Mouse (Mus musculus) A20 (cell line): ENCODE measurements around the gene Btbd19.

ENCODE experiments used
- DNase-seq: peaks from one replicate; pipeline ENCODE4 v3.0.0-alpha.2; 2011; ENCODE audit warnings: low read depth, low spot score

Gene Btbd19

DNA sequence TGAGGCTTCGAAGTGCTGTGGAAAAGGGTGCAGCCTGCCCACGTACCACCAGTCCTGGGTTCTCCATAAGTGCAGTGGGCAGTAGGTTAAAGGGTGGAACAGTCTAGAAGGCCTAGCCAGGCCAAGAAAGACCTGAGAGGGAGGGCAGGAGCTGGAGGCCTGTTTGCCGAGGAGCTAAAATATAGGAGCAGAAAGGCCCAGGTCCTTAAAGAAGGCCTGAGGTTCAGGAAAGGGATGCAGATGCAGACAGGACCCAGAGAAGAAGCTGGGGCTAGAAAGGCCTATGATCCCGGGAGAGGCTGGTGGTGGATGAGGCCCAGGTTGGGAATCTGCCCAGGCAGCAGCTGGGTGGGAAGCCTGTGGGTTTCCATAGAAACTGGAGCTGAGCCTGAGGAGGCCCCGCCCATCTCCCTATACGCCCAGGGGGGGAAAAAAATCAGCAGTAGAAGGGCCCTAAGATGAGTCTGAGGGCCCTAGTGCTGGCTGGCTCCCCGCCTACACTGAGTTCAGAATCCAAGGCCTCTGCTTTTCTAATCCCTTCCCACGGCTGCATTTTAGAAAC, at the start of gene Btbd19:
TSS of gene Btbd19 (minus strand) at position 378 of the 562 bp plus-strand sequence.
- DNase-seq = no peak

GRCm38 (mm10) chr4:117169936-117170335, 44.4 kb upstream of the Btbd19 start:
- no peak for DNase-seq

GRCm38 (mm10) chr4:117161183-117161582, 35.7 kb upstream of the Btbd19 start:
- DNase-seq = no peak

- no peak for DNase-seq
Measured at GRCm38 (mm10) chr4:117159666-117160065, 34.1 kb upstream of the Btbd19 start.

DNA sequence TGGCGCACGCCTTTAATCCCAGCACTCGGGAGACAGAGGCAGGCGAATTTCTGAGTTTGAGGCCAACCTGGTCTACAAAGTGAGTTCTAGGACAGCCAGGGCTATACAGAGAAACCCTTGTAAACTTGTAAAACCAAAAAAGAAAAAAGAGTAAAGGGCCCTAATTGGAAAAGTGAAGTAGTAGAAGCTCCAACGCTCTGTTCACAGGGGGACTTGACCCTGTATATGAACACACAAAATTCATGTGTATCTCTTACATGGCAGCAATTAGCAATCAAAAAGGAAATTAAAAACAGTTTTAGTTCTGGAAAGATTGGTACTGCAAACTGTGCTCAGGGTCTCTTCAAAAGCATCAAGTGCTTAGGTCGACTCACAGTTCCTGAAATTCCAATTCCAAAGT, 30.8 kb upstream of the Btbd19 start:
- peak; percentile 62 for DNase-seq

- peak; percentile 94 for DNase-seq
Measured at GRCm38 (mm10) chr4:117155792-117156355, 30.3 kb upstream of the Btbd19 start, which contains the start of gene Rps8. Gene Rps8, minus strand, starts transcription at chr4:117156243.

GRCm38 (mm10) chr4:117155020-117155791, 29.7 kb upstream of the Btbd19 start:
- peak; percentile 41 for DNase-seq

- DNase-seq = no peak
Measured at GRCm38 (mm10) chr4:117152714-117153113, 27.2 kb upstream of the Btbd19 start.

GRCm38 (mm10) chr4:117151416-117151815, 25.9 kb upstream of the Btbd19 start:
- DNase-seq = no peak

- no peak for DNase-seq
Measured at GRCm38 (mm10) chr4:117150212-117150733, 24.7 kb upstream of the Btbd19 start.

DNA sequence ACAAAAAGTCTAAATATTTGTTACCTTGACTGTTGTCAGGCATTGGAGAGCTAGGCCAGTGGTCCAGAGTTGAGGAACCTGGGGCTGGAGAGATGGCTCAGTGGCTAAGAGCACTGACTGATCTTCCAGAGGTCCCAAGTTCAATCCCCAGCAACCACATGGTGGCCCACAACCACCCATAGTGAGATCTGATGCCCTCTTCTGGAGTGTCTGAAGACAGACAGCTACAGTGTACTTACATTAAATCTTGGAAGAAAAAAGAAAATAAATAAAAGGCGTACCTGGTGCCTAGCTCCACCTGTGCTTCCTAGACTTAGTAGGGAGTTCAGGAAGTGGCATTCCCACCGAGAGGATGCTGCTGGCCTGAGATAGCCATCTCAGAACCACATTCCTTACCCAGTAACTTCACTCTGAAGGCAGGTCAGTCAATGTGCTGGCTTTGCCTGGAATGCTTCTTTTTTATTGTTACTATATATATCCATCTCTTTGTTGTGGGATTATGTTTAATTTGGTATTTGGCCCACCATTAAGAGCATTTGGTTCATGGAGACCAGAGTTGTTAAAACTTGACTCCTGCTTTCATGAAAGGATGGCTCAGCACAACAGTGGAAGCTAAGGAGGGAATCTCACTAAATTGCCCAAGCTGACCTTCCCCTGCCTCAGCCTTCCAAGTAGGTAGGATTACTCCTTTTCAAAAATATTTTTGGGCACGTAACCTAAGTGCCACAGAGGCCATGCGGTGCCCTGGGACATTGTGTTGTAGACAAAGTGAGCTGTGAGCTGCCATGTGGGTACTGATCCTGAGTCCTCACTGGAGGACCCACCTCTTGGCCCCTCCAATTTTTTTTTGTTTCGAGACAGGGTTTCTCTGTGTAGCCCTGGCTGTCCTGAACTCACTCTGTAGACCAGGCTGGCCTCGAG, 24.0 kb upstream of the Btbd19 start:
- DNase-seq = no peak

DNA sequence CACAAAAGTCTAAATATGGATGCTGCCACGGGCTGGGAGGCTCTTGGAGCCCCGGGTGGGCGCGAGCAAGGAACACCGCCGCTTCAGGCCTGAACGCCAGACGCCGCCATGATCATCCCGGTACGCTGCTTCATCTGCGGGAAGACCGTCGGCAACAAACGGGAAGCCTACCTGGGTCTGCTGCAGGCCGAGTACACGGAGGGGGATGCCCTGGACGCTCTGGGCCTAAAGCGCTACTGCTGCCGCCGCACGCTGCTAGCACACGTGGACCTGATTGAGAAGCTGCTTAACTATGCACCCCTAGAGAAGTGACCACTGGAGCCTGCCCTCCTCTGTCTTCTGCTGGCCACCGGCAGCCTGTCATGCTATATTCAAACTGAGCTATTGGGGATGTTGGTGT, 23.3 kb upstream of the Btbd19 start:
- no peak for DNase-seq

DNA sequence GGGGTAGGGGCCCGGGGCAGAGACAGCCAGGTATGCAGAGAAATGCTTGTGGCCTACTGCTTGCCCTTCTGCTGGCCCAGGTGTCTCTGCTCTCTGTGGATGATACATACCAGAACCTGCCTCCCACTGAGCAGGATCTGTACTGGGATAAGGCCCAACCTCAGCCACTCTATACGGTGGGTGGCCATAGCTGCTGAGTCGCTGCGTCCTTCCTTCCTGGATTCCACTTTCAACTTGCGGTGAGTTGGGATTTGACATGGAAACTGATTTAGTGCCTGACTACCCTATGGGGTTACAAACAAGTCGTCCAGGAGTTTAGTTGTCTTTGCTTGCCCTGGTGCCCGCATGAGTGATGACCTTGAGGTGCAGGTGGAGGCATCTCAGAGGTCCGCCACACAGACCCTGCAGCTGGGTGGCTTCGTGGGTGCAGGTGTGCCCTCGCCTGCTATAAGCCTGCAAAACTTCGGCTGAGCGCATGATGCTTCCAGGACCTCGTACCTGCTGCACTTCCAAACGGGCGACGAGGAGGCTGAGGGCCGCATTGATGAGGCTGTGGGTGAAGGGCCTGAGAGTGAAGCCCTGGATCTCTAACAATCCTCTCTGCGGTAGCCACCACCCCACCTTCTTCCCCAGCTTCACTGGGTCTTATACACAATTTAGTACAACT, 22.7 kb upstream of the Btbd19 start:
- DNase-seq = no peak

DNA sequence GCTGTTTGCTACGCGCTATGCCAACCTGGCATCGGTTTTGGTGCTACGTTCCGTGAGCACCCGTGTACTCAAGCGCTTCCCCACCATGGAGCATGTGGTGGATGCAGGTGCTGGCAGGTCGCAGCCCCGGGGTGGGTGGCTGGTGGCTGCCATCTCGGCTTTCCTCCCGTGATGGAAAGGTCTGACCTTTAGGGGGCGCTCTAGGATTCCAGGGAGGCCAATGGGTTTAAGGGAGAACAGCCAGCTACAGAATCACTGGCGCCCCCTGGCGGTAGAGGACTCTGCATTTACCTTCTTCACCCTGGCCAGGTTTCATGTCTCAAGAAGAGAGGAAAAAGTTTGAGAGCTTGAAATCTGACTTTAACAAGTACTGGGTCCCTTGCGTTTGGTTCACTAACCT, 20.7 kb upstream of the Btbd19 start:
- peak; percentile 92 for DNase-seq

DNA sequence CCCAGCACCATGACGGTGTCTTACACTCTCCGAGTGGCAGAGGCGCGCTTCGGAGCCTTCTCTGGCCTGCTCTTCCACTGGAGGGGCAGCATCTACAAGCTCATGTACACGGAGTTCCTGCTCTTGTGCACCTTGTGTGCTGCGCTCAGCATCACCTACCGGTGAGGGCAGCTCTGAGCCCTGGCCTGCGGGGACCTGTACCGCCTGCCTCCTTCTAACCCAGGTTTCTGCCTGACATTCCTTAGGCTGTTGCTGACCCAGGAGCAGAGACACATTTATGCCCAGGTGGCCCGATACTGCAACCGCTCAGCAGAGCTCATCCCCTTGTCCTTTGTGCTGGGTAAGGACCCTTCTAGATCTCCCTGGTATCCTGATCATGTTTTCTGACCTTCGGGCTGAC, 19.7 kb upstream of the Btbd19 start:
- no peak for DNase-seq

GRCm38 (mm10) chr4:117143023-117143422, 17.5 kb upstream of the Btbd19 start:
- DNase-seq = no peak

- DNase-seq = no peak
Measured at GRCm38 (mm10) chr4:117140613-117141012, 15.1 kb upstream of the Btbd19 start.

GRCm38 (mm10) chr4:117139217-117139612, 13.7 kb upstream of the Btbd19 start:
- peak; percentile 80 for DNase-seq

- no peak for DNase-seq
Measured at GRCm38 (mm10) chr4:117138295-117139216, 13.0 kb upstream of the Btbd19 start.

DNA sequence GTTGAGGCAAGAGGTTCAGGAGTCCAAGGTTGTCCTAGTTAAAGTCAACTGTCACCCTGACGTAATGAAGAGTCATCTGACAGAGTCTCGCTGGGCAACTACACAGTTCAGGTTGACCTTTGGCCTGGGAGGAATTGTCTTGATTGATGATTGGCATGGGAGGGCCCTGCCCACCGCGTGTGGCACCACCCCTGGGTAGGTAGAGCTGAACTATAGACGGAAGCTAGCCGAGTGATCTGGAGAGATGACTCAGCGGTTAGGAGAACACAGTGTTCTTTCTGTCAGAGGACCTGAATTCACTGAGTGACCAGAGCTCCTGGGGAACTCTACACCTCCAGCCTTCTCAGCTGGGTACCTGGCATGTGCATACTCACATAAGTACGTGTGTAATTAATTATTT, 10.5 kb upstream of the Btbd19 start:
- DNase-seq = no peak
